Mouse (Mus musculus): ENCODE measurements around the gene Smco3.
"Not testable (repeated sequence)": the region's sequence is repeated elsewhere in the genome, so short reads cannot be mapped to it uniquely, and the experiment has no call there.

Gene Smco3

GRCm38 (mm10) chr6:136804705-136805408, 30.4 kb downstream of the Smco3 start:
- peak; percentile 37 for DNase-seq

GRCm38 (mm10) chr6:136803739-136804633, 31.3 kb downstream of the Smco3 start, which contains the start of gene Hist4h4:
Gene Hist4h4, minus strand, starts transcription at chr6:136804415.
- DNase-seq, result peak; percentile 98

- peak; percentile 44 for DNase-seq
Observed at GRCm38 (mm10) chr6:136803093-136803738, 32.0 kb downstream of the Smco3 start.

GRCm38 (mm10) chr6:136801274-136801673, 34.0 kb downstream of the Smco3 start:
- no peak for DNase-seq

GRCm38 (mm10) chr6:136800710-136801109, 34.5 kb downstream of the Smco3 start:
- DNase-seq, result no peak

- not testable (repeated sequence) for DNase-seq
Observed at GRCm38 (mm10) chr6:136797874-136798693, 37.2 kb downstream of the Smco3 start.

- no peak for DNase-seq
Observed at GRCm38 (mm10) chr6:136795850-136796249, 39.4 kb downstream of the Smco3 start.

GRCm38 (mm10) chr6:136795110-136795509, 40.1 kb downstream of the Smco3 start:
- no peak for DNase-seq

GRCm38 (mm10) chr6:136793831-136794525, 41.3 kb downstream of the Smco3 start:
- no peak for DNase-seq

- no peak for DNase-seq
Observed at GRCm38 (mm10) chr6:136792884-136793758, 42.1 kb downstream of the Smco3 start.

GRCm38 (mm10) chr6:136789391-136789971, 45.8 kb downstream of the Smco3 start:
- DNase-seq, result no peak

- DNase-seq, result no peak
Observed at GRCm38 (mm10) chr6:136782761-136783160, 52.5 kb downstream of the Smco3 start.

GRCm38 (mm10) chr6:136782146-136782545, 53.1 kb downstream of the Smco3 start:
- DNase-seq, result no peak

GRCm38 (mm10) chr6:136781377-136781986, 53.8 kb downstream of the Smco3 start, which contains the start of gene Gucy2c:
Gene Gucy2c, minus strand, starts transcription at chr6:136781765.
- no peak for DNase-seq
